Comparison of ENCODE assay signal across 8 mouse cellular contexts in genomic region chr8:11635012-11635577, GRCm38 (mm10). TPM values are rescaled to one million over a fixed set of nuclear protein-coding genes. Genes with fewer than 3 reads are reported as not detected.
DNase-seq lines count a peak whose midpoint lies in the region; ATAC-seq lines count a peak whose summit lies in the region.

No protein-coding gene starts in this region.

- H3K4me3 ChIP-seq in limb, embryonic 11.5 days (ENCODE audit: low read depth, low read length) = peak overlapping the region; percentile 87
- H3K4me3 ChIP-seq in midbrain, embryonic 13.5 days (replicated peaks) = peak overlapping the region; percentile 92

- peak overlapping the region; percentile 92 for H3K9ac ChIP-seq in limb, embryonic 11.5 days (ENCODE audit: low read length)
- H3K9ac ChIP-seq in midbrain, embryonic 13.5 days (replicated peaks) = peak overlapping the region; percentile 96

- peak overlapping the region; percentile 81 for H3K4me2 ChIP-seq in limb, embryonic 11.5 days (ENCODE audit: low read depth, severe bottlenecking)
- peak overlapping the region; percentile 83 for H3K4me2 ChIP-seq in midbrain, embryonic 13.5 days (replicated peaks)

- DNase-seq in 3134 (ENCODE audit: extremely low read depth, insufficient read length, low spot score) = peak; percentile 88
- peak; percentile 91 for DNase-seq in adrenal gland, postnatal 10 days
- DNase-seq in embryo, embryonic 9.5 days (ENCODE audit: extremely low spot score) = peak; percentile 93
- peak; percentile 80 for DNase-seq in kidney, adult 11 months
- DNase-seq in limb, embryonic 11.5 days (ENCODE audit: low spot score) = peak; percentile 93
- DNase-seq in spleen, adult 18-20 months = peak; percentile 89

- WGBS in limb, embryonic 11.5 days = under 1% methylated on average over 69 of the region's 70 CpGs
- under 1% methylated on average over 62 of the region's 70 CpGs for WGBS in midbrain, embryonic 13.5 days

- H3K27ac ChIP-seq in limb, embryonic 11.5 days (replicated peaks; ENCODE audit: low read depth, low read length) = peak overlapping the region; percentile 95
- H3K27ac ChIP-seq in midbrain, embryonic 13.5 days = peak overlapping the region; percentile 98

- no peaks in the 10 kb centered on the region for H3K27me3 ChIP-seq in limb, embryonic 11.5 days (ENCODE audit: control insufficient read depth, insufficient read depth, low read length)
- no peaks in the 10 kb centered on the region for H3K27me3 ChIP-seq in midbrain, embryonic 13.5 days

- H3K9me3 ChIP-seq in limb, embryonic 11.5 days (ENCODE audit: control insufficient read depth, low read length) = no peaks in the 10 kb centered on the region
- no peaks in the 10 kb centered on the region for H3K9me3 ChIP-seq in midbrain, embryonic 13.5 days

- peaks cover 14% of the 10 kb centered on the region; the same call in 1 of the 2 replicates for H3K36me3 ChIP-seq in limb, embryonic 11.5 days (ENCODE audit: control insufficient read depth, insufficient read depth, low read length)
- H3K36me3 ChIP-seq in midbrain, embryonic 13.5 days = peaks cover 23% of the 10 kb centered on the region

- peak; percentile 42 for ATAC-seq in granulocyte monocyte progenitor cell, adult 5-6 weeks (replicated peaks; ENCODE audit: poor library complexity, severe bottlenecking)
- ATAC-seq in limb, embryonic 11.5 days (ENCODE audit: insufficient number of reproducible peaks, low FRiP score, low TSS enrichment, low read depth) = peak; percentile 80
- ATAC-seq in midbrain, embryonic 13.5 days = peak; percentile 89

- H3K4me1 ChIP-seq in limb, embryonic 11.5 days (ENCODE audit: control insufficient read depth, insufficient read depth, low read length) = peaks cover 14% of the 10 kb centered on the region
- H3K4me1 ChIP-seq in midbrain, embryonic 13.5 days (replicated peaks) = peaks cover 29% of the 10 kb centered on the region

RNA-seq across cellular contexts. Expression of gene Ankrd10, which starts 0.5 kb away (rescaled TPM):
- total RNA-seq in adrenal gland, postnatal 10 days (2021) = 10 to 100 TPM; 48.7 to 78.5 TPM
- total RNA-seq in granulocyte monocyte progenitor cell, adult 5-6 weeks (2014; fragmentation: Nextera tagmentation) = 100 and 126 TPM in 2 replicates
- total RNA-seq in granulocyte monocyte progenitor cell, adult 5-6 weeks (2017) = 64.6 and 66.0 TPM in 2 replicates
- polyA plus RNA-seq in limb, embryonic 11.5 days (2014; fragmentation: Nextera tagmentation; extraction: Ambion mirVana) = 145 and 146 TPM in 2 replicates
- polyA plus RNA-seq in midbrain, embryonic 13.5 days (2015; fragmentation: Nextera tagmentation; extraction: Ambion mirVana) = 100 TPM in 2 replicates

Comparison
In these comparisons a context has a peak if more than half of its experiments do, and no peak if none do; other contexts are left out.
1. Peak in every context shown above with its lines: DNase-seq, ATAC-seq, H3K4me3 ChIP-seq and H3K27ac ChIP-seq.